Mouse (Mus musculus): ENCODE measurements around the gene Defb19.

The Defb19 gene

GRCm38 (mm10) chr2:152586926-152587560, 6.9 kb upstream of the Defb19 start:
- no peak for DNase-seq (ENCODE audit: low read depth, low spot score)

GRCm38 (mm10) chr2:152580612-152581011, 500 bp upstream of the Defb19 start:
- no peak for DNase-seq (ENCODE audit: low read depth, low spot score)

- DNase-seq (ENCODE audit: low read depth, low spot score), result no peak
Observed at GRCm38 (mm10) chr2:152573484-152573883, 6.6 kb downstream of the Defb19 start.

- DNase-seq (ENCODE audit: low read depth, low spot score), result no peak
Observed at GRCm38 (mm10) chr2:152572114-152572794, 7.9 kb downstream of the Defb19 start, which contains the start of gene Defb21. Gene Defb21 (plus strand): TSS chr2:152572744.

GRCm38 (mm10) chr2:152570313-152570712, 9.8 kb downstream of the Defb19 start:
- no peak for DNase-seq (ENCODE audit: low read depth, low spot score)

GRCm38 (mm10) chr2:152569881-152570280, 10.2 kb downstream of the Defb19 start:
- no peak for DNase-seq (ENCODE audit: low read depth, low spot score)

GRCm38 (mm10) chr2:152569038-152569437, 11.1 kb downstream of the Defb19 start, which contains the start of gene Gm17416:
Gene Gm17416 (plus strand): TSS chr2:152569338.
- DNase-seq (ENCODE audit: low read depth, low spot score), result no peak

- no peak for DNase-seq (ENCODE audit: low read depth, low spot score)
Observed at GRCm38 (mm10) chr2:152556655-152557054, 23.5 kb downstream of the Defb19 start.

GRCm38 (mm10) chr2:152553774-152554423, 26.2 kb downstream of the Defb19 start:
- peak; percentile 25 for DNase-seq (ENCODE audit: low read depth, low spot score)

GRCm38 (mm10) chr2:152548124-152548523, 32.0 kb downstream of the Defb19 start:
- no peak for DNase-seq (ENCODE audit: low read depth, low spot score)

GRCm38 (mm10) chr2:152544691-152545090, 35.4 kb downstream of the Defb19 start:
- DNase-seq (ENCODE audit: low read depth, low spot score), result peak; percentile 36

GRCm38 (mm10) chr2:152543478-152543877, 36.6 kb downstream of the Defb19 start:
- DNase-seq (ENCODE audit: low read depth, low spot score), result no peak

GRCm38 (mm10) chr2:152542897-152543296, 37.2 kb downstream of the Defb19 start:
- no peak for DNase-seq (ENCODE audit: low read depth, low spot score)

GRCm38 (mm10) chr2:152541979-152542378, 38.1 kb downstream of the Defb19 start:
- DNase-seq (ENCODE audit: low read depth, low spot score), result no peak

- no peak for DNase-seq (ENCODE audit: low read depth, low spot score)
Observed at GRCm38 (mm10) chr2:152539944-152540710, 40.0 kb downstream of the Defb19 start, which contains the start of gene Defb29. Gene Defb29 (minus strand): TSS chr2:152540098.

All from retina, postnatal 7 days (tissue).